Mouse (Mus musculus): ENCODE data around the gene Adam22. TPM values are rescaled to one million over a fixed set of nuclear protein-coding genes. Genes with fewer than 3 reads are reported as not detected.

Adam22 gene
- polyA plus RNA-seq, 1 experiment, result 75.8 TPM

- DNase-seq (ENCODE audit: extremely low spot score in 1 of 2, low spot score in 1 of 2), result peak in 1 of 2 experiments; percentile 24
These were observed 183.0 kb downstream of the Adam22 start for GRCm38 (mm10) chr5:8184992-8185391.

DNA sequence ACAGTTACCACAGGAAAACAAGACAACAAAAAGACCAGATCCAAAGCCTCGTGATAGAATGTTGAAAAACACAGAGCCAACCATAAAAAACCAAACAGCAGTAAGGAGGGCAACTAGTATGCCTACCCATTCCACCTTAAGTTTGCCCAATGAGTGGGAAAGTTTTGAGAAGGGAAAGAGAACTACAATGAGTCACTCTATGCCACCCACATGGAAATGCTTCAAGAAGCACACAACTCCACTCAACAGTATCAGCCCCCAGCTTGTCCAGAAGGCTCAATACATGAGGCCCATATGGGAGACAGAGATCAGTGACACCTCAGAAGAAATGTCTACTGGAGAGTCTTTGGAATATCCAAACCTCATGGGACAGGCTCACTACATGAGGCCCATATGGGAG lies 187.3 kb downstream of the Adam22 start:
- peak in 1 of 2 experiments; percentile 23 for DNase-seq (ENCODE audit: extremely low spot score in 1 of 2, low spot score in 1 of 2)

- no peak for DNase-seq (ENCODE audit: extremely low spot score in 1 of 2, low spot score in 1 of 2)
These were observed 189.8 kb downstream of the Adam22 start for GRCm38 (mm10) chr5:8178111-8178510.

DNA sequence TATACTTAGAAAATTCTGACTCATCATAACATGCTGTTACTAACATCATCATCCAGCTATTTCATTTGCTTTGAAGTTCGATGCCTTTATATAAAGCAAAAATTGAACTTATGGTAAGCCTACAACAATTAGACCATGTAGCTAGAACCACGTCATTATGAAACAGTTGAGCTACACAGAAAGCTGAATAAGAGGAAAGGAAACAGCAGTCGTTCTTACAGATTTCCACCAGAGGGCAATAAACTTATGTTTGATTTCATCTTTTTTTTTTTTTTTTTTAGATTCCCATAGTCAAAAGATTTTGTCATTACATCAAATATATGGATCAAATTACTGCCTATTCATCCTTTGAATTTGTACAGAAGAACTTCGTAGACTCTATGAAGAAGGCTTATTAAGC lies 203.2 kb downstream of the Adam22 start:
- DNase-seq (ENCODE audit: extremely low spot score in 1 of 2, low spot score in 1 of 2), result peak in 1 of 2 experiments; percentile 24

DNA sequence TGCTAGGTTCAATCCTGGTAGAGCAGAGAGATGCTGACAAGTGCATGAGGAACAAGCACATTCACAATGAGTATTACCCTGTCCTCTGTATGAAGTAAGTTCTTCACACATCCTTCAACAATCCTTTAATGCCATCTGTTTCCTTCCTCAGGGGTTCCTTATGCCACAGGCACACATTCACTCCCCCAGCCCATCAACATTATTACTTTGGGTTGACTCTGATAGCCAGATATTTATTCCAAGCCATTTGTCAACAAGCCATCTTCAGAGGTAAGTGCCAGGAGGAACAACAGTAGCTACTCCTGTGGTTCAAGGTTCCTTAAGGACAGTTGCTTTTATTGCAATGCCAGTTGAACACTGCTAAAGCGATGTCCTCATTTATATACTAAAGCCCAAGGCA lies 216.3 kb downstream of the Adam22 start:
- DNase-seq (ENCODE audit: extremely low spot score in 1 of 2, low spot score in 1 of 2), result no peak

- no peak for DNase-seq (ENCODE audit: extremely low spot score in 1 of 2, low spot score in 1 of 2)
These were observed 221.8 kb downstream of the Adam22 start for GRCm38 (mm10) chr5:8146146-8146545.

DNA sequence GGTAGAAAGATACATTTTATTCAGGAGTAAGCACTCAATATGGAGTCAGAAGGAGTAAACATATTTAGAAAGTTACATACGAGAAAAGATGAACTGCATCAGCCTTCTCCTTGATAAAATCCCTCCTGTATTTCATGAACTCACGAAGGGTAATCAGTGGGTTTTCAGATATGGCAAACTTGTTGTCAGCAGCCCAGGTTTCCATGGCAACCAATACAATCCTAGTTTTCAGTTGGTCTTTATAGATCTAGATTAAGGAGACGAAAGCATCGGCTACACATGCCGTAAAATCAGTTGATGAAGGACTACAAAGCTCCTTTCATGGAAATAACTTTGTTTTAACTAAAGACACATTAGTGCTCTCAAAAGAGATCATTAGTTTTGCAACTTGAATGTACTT lies 222.5 kb downstream of the Adam22 start:
- peak in 1 of 2 experiments; percentile 31 for DNase-seq (ENCODE audit: extremely low spot score in 1 of 2, low spot score in 1 of 2)

GRCm38 (mm10) chr5:8132546-8132945 lies 235.4 kb downstream of the Adam22 start:
- DNase-seq (ENCODE audit: extremely low spot score in 1 of 2, low spot score in 1 of 2), result no peak

GRCm38 (mm10) chr5:8131918-8132317 lies 236.0 kb downstream of the Adam22 start:
- no peak for DNase-seq (ENCODE audit: extremely low spot score in 1 of 2, low spot score in 1 of 2)

GRCm38 (mm10) chr5:8129750-8130149 lies 238.2 kb downstream of the Adam22 start:
- DNase-seq (ENCODE audit: extremely low spot score in 1 of 2, low spot score in 1 of 2), result no peak

DNA sequence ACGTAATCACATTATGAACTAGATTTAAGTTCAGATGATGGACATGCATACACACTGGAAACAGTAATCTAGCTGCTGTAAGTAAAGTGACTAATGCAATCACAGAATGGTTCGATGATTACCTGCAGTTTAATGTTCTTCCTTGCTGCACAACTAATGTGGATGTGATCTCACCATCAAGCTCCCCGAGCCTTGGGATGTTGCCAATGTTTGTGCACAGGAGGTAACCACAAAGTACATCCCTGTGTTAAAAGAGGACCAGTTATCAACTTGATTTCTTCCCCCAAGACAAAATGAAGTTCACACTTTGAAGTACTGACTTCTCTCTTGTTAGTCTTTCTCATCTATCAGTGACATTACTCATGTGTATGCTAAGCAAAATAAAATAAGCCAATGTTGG lies 247.0 kb downstream of the Adam22 start:
- no peak for DNase-seq (ENCODE audit: extremely low spot score in 1 of 2, low spot score in 1 of 2)

DNA sequence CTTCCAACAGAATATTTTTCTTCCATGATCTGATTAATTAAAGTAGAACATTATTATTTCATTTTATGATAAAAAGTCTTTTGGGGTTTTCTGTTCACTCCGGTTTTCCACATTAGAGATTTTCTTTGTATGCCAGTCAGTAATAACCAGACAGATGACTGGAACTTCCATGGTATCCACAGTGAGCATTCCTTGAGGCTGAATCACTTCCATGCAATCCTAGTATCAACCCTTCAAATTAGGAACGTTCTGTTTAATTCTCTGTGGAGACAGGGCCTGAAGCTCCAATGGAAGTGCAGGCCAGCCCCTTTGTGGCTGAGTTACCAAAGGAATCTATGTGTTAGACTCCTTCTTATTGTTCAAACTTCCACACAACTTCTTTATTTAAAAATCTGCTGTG lies 247.9 kb downstream of the Adam22 start:
- DNase-seq (ENCODE audit: extremely low spot score in 1 of 2, low spot score in 1 of 2), result no peak

- peak in 1 of 2 experiments; percentile 26 for DNase-seq (ENCODE audit: extremely low spot score in 1 of 2, low spot score in 1 of 2)
These were observed 251.3 kb downstream of the Adam22 start for GRCm38 (mm10) chr5:8116561-8117168.

- no peak for DNase-seq (ENCODE audit: extremely low spot score in 1 of 2, low spot score in 1 of 2)
These were observed 255.7 kb downstream of the Adam22 start for GRCm38 (mm10) chr5:8112246-8112645.

- DNase-seq (ENCODE audit: extremely low spot score in 1 of 2, low spot score in 1 of 2), result no peak
These were observed 256.3 kb downstream of the Adam22 start for GRCm38 (mm10) chr5:8111691-8112090.

DNA sequence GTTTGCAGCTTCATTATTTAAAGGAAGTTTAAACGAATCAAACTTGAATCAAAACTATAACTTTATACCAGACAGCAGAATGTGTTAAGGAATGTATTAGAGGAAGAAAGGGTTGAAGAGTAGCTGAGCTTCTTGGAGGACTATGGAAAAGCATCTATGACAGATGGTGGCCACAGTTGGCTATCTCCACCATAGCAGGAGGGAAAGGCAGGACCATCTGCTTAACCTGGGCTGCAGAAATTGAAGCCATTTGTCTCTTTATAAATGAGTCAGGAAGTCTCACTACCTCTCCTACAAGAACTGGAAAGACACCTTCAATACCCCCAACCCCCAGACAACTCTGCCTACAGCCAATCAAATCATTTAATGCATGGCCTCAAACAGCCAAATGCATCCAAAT lies 272.3 kb downstream of the Adam22 start:
- no peak for DNase-seq (ENCODE audit: extremely low spot score in 1 of 2, low spot score in 1 of 2)

- peak in 1 of 2 experiments; percentile 42 for DNase-seq (ENCODE audit: extremely low spot score in 1 of 2, low spot score in 1 of 2)
These were observed 273.0 kb downstream of the Adam22 start for GRCm38 (mm10) chr5:8094921-8095320.

DNA sequence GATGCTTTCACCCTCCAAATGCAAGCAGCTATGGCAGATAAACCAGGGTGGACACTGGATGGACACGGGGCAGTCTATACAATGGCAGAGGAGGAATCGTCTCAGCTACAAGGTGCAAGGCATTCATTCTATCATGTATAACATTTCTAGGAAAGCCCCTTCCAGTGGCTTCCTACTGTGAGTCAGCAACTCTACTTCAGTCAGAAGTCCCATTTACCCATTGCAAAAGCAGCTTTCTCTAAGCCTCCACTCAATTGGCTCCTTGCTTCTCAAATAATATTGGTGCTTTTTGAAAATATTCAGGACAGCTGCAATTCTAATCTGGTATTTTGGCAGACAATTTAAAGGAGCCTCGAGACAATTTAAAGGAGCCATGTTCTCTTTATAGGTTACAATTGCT lies 279.8 kb downstream of the Adam22 start:
- DNase-seq (ENCODE audit: extremely low spot score in 1 of 2, low spot score in 1 of 2), result no peak

GRCm38 (mm10) chr5:8085661-8086060 lies 282.3 kb downstream of the Adam22 start:
- DNase-seq (ENCODE audit: extremely low spot score in 1 of 2, low spot score in 1 of 2), result no peak

- DNase-seq (ENCODE audit: extremely low spot score in 1 of 2, low spot score in 1 of 2), result no peak
These were observed 285.0 kb downstream of the Adam22 start for GRCm38 (mm10) chr5:8082800-8083509.

DNA sequence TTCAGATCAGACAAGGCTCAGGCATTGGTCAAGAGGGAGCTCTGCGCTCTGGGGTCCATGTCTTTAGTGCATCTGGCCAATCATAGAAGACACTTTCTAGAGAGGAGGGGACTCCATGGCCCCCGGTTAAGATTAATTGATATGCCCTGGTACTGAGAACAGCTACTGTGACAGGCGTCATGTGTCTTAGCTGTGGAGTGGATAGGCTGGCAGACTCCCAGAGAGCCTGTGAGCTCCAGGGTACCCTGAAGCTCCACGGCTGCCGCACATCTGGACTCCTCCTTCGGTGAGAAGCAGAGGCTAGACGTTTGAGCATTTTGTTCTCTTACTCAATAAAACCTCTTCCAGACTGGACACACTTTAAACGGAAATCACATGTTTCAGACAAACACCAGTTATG lies 290.5 kb downstream of the Adam22 start:
- no peak for DNase-seq (ENCODE audit: extremely low spot score in 1 of 2, low spot score in 1 of 2)

GRCm38 (mm10) chr5:8073901-8074561 lies 293.9 kb downstream of the Adam22 start:
- DNase-seq (ENCODE audit: extremely low spot score in 1 of 2, low spot score in 1 of 2), result no peak
